Mouse (Mus musculus): ENCODE data around the gene Igbp1.

- TF ChIP-seq CTCF (IDR thresholded peaks at IDR 0.05; ENCODE audit: extremely low read depth, insufficient read length, insufficient replicate concordance, low read depth, low read length) (no peak), POLR2A (IDR thresholded peaks at IDR 0.05; ENCODE audit: low read depth, low read length) (no peak)
These were observed 24.0 kb upstream of the Igbp1 start for GRCm38 (mm10) chrX:100470126-100470525.
